Mouse (Mus musculus): Measurements from ENCODE around the gene Mep1a.
"Not testable (repeated sequence)": the region's sequence is repeated elsewhere in the genome, so short reads cannot be mapped to it uniquely, and the experiment has no call there.

The Mep1a gene

DNA sequence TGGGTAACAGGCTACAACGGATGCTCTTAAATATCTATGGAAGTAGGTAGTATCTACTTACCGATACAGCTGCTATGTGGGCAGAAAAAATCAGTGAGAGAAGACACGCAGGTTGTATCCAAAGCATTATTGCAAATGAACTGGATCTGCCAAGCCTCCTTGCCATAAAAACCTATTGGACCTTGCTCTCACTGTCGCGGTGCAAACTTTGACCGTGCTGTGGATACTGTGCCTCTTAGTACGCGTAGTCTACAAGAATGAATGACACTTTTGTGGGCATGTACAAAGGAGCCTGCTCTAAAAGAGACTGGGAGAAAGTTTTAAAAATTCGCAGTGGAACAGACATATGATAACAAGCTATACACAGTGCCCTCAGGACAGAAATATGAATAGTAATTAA lies at the start of gene Mep1a:
TSS of gene Mep1a (minus strand) at position 221 of the 400 bp plus-strand sequence.
- DNase-seq (ENCODE audit: extremely low spot score): no peak

GRCm38 (mm10) chr17:43551122-43551630 lies 48.6 kb upstream of the Mep1a start:
- DNase-seq (ENCODE audit: extremely low spot score): peak; percentile 42

GRCm38 (mm10) chr17:43544040-43544439 lies 41.4 kb upstream of the Mep1a start:
- DNase-seq (ENCODE audit: extremely low spot score): no peak

DNA sequence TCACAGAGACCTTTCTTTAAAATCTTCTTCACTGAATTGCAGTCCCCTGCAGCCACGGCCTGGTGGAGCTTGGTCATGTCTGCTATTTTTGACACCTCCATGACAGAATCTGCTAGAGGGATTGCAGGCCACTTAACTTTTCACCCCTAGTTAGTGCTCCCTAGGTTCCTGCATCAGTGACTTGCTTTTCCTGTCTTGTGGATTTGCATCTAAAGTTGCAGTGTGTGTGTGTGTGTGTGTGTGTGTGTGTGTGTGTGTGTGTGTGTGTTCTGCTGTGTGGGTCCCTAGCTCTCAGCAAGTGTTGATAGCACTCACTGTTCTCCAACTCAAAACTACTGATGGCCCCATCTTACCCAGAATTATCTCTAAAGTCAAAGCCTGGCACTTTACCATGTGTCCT lies 40.9 kb upstream of the Mep1a start, which contains the start of gene Ankrd66:
TSS of gene Ankrd66 (minus strand) at position 101 of the 400 bp plus-strand sequence.
- no peak for DNase-seq (ENCODE audit: extremely low spot score)

DNA sequence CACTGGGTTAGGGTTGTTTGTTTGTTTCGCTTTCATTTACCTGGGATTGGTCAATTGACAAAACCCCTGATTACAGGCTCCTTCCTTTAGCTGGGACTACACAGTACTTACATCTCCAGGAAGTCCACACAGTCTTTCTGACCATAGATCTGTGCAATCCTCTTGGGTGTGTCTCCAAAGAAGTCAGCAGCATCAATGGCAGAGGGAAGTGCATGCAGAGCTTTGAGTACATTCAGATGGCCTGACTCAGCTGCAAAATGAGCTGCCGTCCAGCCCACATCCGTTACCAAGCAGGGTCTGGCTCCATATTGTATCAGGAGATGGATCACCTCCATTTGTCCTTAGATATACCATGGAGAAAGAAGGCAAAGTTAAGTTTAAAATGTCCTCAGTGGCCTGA lies 36.2 kb upstream of the Mep1a start:
- no peak for DNase-seq (ENCODE audit: extremely low spot score)

- not testable (repeated sequence) for DNase-seq (ENCODE audit: extremely low spot score)
These were observed 34.2 kb upstream of the Mep1a start for GRCm38 (mm10) chr17:43536841-43537240.

- peak; percentile 81 for DNase-seq (ENCODE audit: extremely low spot score)
These were observed 32.0 kb upstream of the Mep1a start for GRCm38 (mm10) chr17:43534362-43535222.

GRCm38 (mm10) chr17:43531192-43531591 lies 28.6 kb upstream of the Mep1a start:
- no peak for DNase-seq (ENCODE audit: extremely low spot score)

DNA sequence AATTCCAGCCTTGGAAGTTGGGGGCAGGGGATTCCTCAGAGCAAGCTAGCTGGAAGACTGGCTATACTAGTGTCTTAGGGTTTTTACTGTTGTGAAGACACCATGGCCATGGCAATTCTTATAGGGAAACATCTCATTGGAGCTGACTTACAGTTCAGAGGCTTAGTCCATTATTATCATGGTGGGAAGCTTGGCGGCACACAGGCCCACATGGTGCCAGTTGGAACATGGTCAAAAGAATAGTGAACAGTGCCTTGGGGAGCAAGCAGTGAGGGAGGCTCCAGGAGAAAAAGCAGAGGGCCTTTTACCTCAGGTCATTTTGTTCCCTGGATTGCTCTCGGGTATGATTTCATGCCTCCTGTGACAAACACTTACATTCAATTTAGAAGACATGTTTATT lies 27.9 kb upstream of the Mep1a start:
- no peak for DNase-seq (ENCODE audit: extremely low spot score)

GRCm38 (mm10) chr17:43520166-43520565 lies 17.6 kb upstream of the Mep1a start:
- DNase-seq (ENCODE audit: extremely low spot score): no peak

DNA sequence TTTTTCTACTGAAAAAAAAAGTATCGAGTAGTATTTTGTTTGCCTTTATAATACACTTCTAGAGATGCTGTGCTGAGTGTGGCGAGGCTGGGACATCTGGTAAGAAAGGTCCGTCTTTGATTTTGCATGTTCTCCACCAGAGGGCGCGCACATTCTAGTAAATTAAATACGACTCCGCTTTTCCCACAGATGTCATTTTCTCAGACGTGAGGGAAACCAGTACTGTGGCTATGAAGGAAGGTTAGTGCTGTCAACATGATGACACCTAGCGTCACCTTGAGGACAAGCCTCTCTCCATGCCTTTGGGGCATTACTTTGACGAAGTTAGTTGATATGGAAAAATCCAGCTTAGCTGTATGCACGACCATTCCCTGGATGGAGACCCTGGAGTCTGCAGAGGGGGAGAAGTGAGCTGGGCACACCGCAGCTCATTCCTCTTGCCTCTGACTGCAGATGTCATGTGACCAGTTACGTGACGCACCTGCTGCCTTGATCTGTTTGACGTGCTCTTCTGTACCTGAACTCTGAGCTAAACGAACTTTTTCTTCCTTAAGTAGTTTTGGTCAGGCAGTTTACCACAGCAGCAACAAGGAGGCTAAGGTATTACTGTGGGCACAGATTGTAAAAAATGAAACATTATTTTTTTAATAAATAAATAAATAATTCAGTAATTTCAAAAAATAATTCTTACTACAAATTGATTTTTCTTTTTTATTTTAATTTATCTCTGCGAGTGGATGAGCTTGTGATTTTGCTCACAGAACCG lies 16.2 kb upstream of the Mep1a start:
- peak; percentile 69 for DNase-seq (ENCODE audit: extremely low spot score)

DNA sequence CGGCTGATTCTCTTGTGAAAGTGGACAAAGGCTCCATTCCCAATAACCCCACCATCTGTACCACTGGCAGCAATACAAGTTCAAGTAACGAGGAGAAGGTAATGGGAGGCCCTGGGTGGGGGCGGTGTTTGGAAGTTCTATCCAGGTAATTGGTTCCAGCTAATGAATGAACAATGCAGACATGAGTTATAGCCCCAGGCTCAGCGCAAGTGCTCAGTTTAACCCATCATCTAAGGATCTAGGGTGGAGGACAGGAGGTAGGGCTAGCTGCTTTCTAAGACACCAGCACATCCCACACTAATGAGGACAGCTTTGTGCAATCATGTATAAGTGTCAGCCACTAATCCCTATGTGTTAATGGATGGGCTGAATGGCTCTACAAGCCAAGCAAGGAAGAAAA lies 8.2 kb upstream of the Mep1a start:
- no peak for DNase-seq (ENCODE audit: extremely low spot score)

- DNase-seq (ENCODE audit: extremely low spot score): no peak
These were observed 2.0 kb upstream of the Mep1a start for GRCm38 (mm10) chr17:43504594-43504934.

GRCm38 (mm10) chr17:43503861-43504593 lies 1.4 kb upstream of the Mep1a start:
- no peak for DNase-seq (ENCODE audit: extremely low spot score)

DNA sequence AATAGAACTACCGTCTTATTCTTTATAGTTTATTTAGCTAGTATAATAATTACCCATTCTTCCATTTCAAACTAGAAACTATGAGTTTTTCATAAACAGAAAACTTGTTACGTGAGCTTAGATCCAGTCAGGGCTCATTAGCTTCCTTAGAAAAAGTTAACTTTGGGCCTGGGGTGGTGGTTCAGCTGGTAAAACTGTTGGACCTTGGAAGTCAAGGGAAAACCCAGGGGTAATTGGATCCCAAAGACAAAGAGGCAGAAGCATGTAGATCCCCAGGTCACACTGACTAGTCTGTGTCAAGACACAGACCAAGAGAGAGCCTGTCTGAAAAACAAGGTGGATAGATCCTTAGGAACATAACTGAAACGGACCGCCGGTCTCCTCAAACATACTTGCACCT lies 981 bp downstream of the Mep1a start:
- no peak for DNase-seq (ENCODE audit: extremely low spot score)

GRCm38 (mm10) chr17:43501223-43501622 lies 1.4 kb downstream of the Mep1a start:
- DNase-seq (ENCODE audit: extremely low spot score): no peak

DNA sequence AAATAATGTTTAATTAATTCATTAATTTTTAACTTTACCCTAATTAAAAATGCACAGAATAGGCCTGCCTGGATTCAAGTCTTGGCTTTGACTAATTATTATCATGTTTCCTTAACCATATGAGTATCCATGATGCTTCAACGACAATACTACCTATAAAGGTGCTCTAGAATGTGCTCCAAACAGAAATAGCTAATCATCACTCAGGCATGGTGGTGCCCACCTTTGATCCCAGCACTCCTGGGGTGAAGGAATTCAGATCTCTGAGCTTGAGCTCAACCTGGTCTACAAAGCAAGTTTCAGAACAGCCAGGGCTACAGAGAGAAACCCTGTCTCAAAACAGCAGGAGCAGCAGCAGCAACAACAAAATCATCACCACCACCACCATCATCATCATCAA lies 2.1 kb downstream of the Mep1a start:
- DNase-seq (ENCODE audit: extremely low spot score): no peak

GRCm38 (mm10) chr17:43497521-43497920 lies 5.1 kb downstream of the Mep1a start:
- DNase-seq (ENCODE audit: extremely low spot score): no peak

DNA sequence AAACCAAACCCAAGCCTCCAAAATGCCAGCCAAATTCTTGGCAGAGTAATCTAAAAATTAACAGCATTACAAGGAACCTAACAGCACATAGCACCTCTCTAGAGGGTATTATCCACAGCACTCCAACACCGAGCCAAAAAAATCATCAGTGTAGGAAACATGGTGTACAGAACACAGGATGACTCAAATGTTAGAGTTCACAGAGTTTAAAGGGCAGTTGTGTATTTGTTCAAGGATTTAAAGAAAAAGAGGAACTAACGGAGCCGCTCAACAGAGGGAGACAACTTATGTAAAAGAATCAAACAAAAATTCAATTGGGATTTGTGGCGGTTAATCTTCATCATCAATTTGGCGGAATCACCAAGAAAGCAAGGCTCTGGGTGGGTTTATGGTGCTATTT lies 7.1 kb downstream of the Mep1a start:
- no peak for DNase-seq (ENCODE audit: extremely low spot score)

GRCm38 (mm10) chr17:43490371-43490770 lies 12.2 kb downstream of the Mep1a start:
- not testable (repeated sequence) for DNase-seq (ENCODE audit: extremely low spot score)

DNA sequence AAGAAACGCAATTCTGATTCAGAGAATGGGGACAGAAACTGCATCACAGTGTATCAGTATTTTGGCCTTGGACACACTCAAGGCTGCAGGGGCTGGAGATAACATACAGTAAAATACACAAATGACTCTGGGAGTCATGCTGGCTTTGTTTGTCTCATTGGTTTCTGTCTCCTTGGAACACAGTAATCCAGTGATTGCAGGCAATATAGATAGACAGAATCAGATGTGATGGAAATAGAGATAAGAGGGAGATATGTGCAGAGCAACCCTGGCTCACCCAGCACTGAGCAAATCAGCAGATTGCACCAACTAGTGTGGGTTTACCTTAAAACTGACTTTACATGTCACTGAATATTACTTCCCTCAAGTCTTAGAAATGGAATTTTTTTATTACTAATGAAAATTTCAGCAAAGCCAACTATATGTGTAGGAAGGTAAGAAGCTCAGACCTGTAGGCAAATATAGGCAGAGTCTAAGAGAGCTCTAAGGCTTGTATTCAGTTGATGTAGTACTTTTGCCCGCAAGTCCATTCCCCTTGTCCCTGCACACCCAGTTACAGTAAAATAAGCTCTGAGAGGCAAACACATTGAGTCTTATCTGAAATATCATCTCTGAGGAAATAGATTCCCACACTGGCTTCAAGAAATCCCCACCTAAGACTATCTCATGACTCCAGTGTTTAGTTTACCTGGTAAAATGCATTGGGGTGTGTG lies 14.0 kb downstream of the Mep1a start:
- no peak for DNase-seq (ENCODE audit: extremely low spot score)

All from embryo, embryonic 9.5 days (tissue).